Mouse (Mus musculus) forebrain, embryonic 11.5 days (tissue): Measurements from ENCODE around the gene Gfra4. TPM values are rescaled to one million over a fixed set of nuclear protein-coding genes. Genes with fewer than 3 reads are reported as not detected.

Experiments
- ATAC-seq: fragments of 200-750 bp; cut with Nextera tagmentation; replicated peaks from 2 replicates; pipeline ENCODE4 v1.8.0; 2017; ENCODE audit warnings: moderate TSS enrichment; ENCODE audit not compliant: low FRiP score
- DNase-seq: peaks from one replicate; pipeline ENCODE4 v3.0.0-alpha.2; 2017; ENCODE audit warnings: low spot score
- H3K27ac ChIP-seq: fragments of 300-500 bp; sonication (generic); 2 replicates; pipeline ENCODE4 v1.5.1; 2014; ENCODE audit warnings: low read depth, low read length
- H3K27me3 ChIP-seq: fragments of 300-500 bp; sonication (generic); 2 replicates; pipeline ENCODE4 v1.6.1; 2014; ENCODE audit warnings: mild to moderate bottlenecking, low read length, mixed read lengths; ENCODE audit not compliant: control insufficient read depth, insufficient read depth
- H3K36me3 ChIP-seq: fragments of 300-500 bp; sonication (generic); 2 replicates; pipeline ENCODE4 v1.6.1; 2014; ENCODE audit warnings: mild to moderate bottlenecking, low read length, moderate library complexity, mixed read lengths; ENCODE audit not compliant: control insufficient read depth, insufficient read depth
- H3K4me1 ChIP-seq: fragments of 300-500 bp; sonication (generic); replicated peaks from 2 replicates; pipeline ENCODE4 v1.6.1; 2014; ENCODE audit warnings: low read length, mixed read lengths; ENCODE audit not compliant: control insufficient read depth, insufficient read depth
- H3K4me2 ChIP-seq: fragments of 300-500 bp; sonication (generic); 2 replicates; pipeline ENCODE4 v1.6.1; 2014; ENCODE audit warnings: low read depth, mild to moderate bottlenecking, low read length, moderate library complexity, mixed read lengths; ENCODE audit not compliant: severe bottlenecking
- H3K4me3 ChIP-seq: fragments of 300-500 bp; sonication (generic); 2 replicates; pipeline ENCODE4 v1.5.1; 2014; ENCODE audit warnings: low read depth, low read length
- H3K9ac ChIP-seq: fragments of 300-500 bp; sonication (generic); 2 replicates; pipeline ENCODE4 v1.6.1; 2014; ENCODE audit warnings: low read length
- H3K9me3 ChIP-seq: fragments of 300-500 bp; sonication (generic); 2 replicates; pipeline ENCODE4 v1.6.1; 2016; ENCODE audit warnings: low read length, mixed read lengths; ENCODE audit not compliant: control insufficient read depth
- WGBS: fragments of 180-500 bp; shearing (Covaris S2); extraction: QIAGEN DNeasy Blood & Tissue Kit; methylation state at CpG from one replicate; pipeline ENCODE4 v1.1.7; 2014; 5-methylcytosine and 5-hydroxymethylcytosine counted together
- polyA plus RNA-seq: library from polyadenylated mRNA; unstranded; fragments of >200 nt; fragmentation: Nextera tagmentation; extraction: Ambion mirVana; gene quantifications from 2 replicates; pipeline ENCODE4 v1.2.1, GENCODE M21; 2014

The Gfra4 gene
- polyA plus RNA-seq, 1 experiment from 2014 or later, result 4.0 TPM

DNA sequence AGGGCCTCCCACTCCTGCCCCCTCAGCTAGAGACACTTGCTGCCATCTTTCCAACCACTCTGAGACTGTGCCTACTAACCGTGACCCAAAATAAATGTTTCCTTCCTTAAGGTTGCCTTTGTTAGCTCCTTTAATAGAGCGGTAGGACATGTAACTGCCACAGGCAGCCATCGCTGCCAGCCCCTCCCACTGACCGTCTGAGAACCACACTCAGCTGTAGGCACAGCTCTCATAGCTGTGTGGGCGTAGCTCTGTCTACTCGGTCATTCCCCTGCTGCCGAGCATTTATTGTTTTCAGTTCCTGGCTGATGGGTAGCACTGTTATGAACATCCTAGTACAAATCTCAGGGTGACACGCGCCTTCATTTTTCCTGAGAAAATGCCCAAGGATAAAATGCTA, 23.5 kb upstream of the Gfra4 start:
- no peak for ATAC-seq
- H3K27ac ChIP-seq, result no peak overlapping the region
- H3K9ac ChIP-seq, result no peak overlapping the region
- no peak for DNase-seq
- H3K27me3 ChIP-seq, result peaks cover 6% of the 10 kb centered on the region; the same call in 1 of the 2 replicates
- no peak overlapping the region for H3K4me2 ChIP-seq
- H3K4me3 ChIP-seq, result no peak overlapping the region
- no peaks in the 10 kb centered on the region for H3K36me3 ChIP-seq
- no peaks in the 10 kb centered on the region for H3K4me1 ChIP-seq
- 74% methylated on average over 9 of the region's 9 CpGs for WGBS
- no peaks in the 10 kb centered on the region for H3K9me3 ChIP-seq

DNA sequence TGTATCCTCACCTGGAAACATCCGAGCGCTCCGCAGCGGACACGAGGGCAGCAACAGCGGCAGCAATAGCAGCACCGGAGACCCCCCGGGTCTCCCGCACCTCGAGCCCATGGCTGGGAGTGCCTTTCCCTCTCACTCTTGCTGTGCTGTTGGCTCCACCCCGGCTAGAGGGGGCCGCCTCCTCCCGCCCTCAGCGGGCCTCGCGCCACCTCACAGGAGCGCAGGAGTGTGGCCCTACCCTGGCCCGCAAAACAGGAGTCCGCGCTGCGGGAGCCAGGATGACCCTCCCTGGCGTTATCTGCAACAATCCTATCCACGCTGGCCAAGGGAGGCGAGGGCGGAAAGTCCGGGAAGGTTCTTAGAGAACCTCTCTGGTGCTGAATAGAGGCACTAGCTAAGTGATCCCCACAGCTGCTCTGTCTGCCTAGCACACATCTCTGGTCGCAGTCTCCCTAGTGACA, 20.5 kb upstream of the Gfra4 start, which contains the start of gene Adam33:
Gene Adam33 (minus strand): TSS at position 411 of the 461 bp plus-strand sequence.
- 2% methylated on average over 21 of the region's 27 CpGs for WGBS
- Histone ChIP-seq H3K27me3 (peaks cover 6% of the 10 kb centered on the region; the same call in 1 of the 2 replicates), H3K27ac (no peak within 1 kb of the TSS), H3K4me3 (peak within 1 kb of the TSS; percentile 1; the same call in 1 of the 2 replicates), H3K36me3 (no peaks in the 10 kb centered on the region), H3K9me3 (no peaks in the 10 kb centered on the region), H3K4me2 (peak within 1 kb of the TSS; percentile 38), H3K9ac (no peak within 1 kb of the TSS), H3K4me1 (no peaks in the 10 kb centered on the region)
- ATAC-seq (no peak), DNase-seq (peak; percentile 53)

DNA sequence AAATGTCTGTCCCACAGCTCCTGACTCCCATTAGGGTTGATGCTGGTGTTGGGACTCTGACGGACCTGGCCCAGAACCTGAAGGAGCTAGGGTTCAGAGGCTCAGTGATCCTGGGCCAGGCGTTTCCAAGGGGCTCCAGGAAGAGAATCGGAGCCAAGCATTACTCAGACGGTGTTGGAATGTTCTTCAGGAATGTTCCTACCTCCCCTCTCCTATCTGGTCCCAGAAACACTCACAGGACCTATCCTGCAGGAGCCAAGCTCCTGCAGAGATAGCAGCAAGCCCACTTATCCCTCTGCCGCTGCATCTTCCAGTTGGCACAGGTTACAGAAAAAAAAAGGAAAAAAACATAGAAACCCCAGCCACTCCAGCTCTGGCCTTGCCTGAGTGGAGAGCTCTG, 18.7 kb upstream of the Gfra4 start:
- Histone ChIP-seq H3K27ac (no peak overlapping the region), H3K9ac (no peak overlapping the region), H3K27me3 (peaks cover 6% of the 10 kb centered on the region), H3K9me3 (no peaks in the 10 kb centered on the region), H3K36me3 (no peaks in the 10 kb centered on the region), H3K4me3 (no peak overlapping the region), H3K4me1 (no peaks in the 10 kb centered on the region), H3K4me2 (no peak overlapping the region)
- DNase-seq (no peak), ATAC-seq (no peak)
- 70% methylated on average over 5 of the region's 5 CpGs for WGBS

DNA sequence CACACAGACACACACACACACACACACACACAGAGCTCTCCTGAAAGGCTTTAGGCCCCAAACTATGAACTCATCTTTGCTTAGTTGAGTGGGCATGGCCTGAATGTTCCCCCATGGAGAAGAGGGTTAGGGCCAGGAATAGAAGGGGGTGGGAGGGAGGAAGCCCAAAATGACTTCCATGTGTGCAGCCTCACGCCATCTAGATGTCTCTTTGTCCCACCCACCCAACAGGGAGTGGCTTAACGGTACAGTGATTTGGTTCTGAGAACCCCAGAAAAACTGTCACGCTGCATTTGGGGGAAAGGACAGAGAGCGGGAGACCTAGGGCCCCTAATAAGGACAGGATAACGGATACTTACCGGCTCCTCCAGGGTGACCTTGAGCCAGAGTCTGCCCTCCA, 17.9 kb upstream of the Gfra4 start:
- Histone ChIP-seq H3K27me3 (peaks cover 10% of the 10 kb centered on the region), H3K4me2 (no peak overlapping the region), H3K36me3 (no peaks in the 10 kb centered on the region), H3K4me1 (no peaks in the 10 kb centered on the region), H3K4me3 (no peak overlapping the region), H3K9me3 (no peaks in the 10 kb centered on the region), H3K9ac (no peak overlapping the region), H3K27ac (no peak overlapping the region)
- ATAC-seq, result no peak
- DNase-seq, result no peak
- WGBS, result 68% methylated on average over 6 of the region's 6 CpGs

DNA sequence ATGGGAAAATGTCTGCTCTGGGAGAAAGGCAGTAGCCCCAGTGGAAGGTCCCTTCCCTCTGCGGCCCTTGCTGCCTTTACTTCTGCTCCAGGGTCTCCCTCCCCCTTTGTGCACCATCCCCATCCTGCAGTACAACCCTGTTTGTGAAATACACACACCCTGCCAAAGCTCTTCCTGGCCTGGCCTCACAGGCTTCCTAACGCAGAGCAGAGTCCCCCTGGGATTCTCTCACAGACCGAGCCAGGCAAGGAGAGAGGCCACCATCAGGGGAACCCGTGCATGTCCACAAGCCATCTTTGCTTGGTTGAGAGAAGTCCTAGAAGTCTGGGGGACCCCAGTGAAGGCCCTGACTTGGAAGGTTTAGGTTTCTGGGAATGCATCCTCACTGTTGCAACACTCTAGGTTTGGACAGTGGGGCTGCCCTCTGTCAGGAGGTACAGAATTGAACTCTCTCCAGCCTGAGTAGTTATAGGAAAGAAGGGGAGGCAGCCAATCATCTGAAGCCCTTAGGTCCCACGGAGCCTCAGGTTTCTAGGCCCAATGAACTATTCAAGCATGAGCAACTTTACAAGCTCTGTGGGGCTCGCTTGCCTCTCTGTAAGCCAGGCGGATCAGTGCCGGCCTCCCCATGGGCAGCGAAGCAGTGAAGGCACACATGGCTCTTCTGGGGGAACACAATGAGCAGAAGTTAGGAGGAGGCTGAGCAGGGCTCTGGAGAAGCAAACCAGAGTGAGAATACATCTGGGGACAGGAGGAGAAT, 17.1 kb upstream of the Gfra4 start:
- Histone ChIP-seq H3K9ac (no peak overlapping the region), H3K9me3 (no peaks in the 10 kb centered on the region), H3K36me3 (no peaks in the 10 kb centered on the region), H3K27me3 (peaks cover 18% of the 10 kb centered on the region), H3K4me3 (no peak overlapping the region), H3K4me2 (no peak overlapping the region), H3K4me1 (no peaks in the 10 kb centered on the region; the same call in 1 of the 2 replicates), H3K27ac (no peak overlapping the region)
- DNase-seq (no peak), ATAC-seq (no peak)
- WGBS, result 67% methylated on average over 9 of the region's 9 CpGs

DNA sequence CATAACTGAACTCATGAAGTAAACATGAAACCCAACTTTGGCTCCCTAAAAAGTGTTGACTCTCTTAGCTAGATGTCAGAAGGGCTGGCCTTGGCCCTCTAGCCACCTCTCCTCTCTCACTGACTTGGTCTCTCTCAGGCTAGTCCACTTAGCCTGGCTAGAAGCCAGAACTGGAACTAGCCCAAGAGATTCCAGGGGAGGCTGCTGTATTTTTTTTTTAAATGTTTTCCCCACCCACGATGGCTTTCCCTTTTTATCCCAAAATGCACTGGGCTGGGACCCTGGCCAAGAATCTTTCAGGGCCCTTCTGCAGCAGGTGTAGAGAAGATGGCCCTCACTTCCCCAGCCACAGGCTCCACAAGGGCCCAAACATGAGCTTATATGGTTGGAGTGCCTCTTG, 16.5 kb upstream of the Gfra4 start:
- Histone ChIP-seq H3K4me3 (no peak overlapping the region), H3K4me2 (no peak overlapping the region), H3K27ac (no peak overlapping the region), H3K4me1 (peaks cover 4% of the 10 kb centered on the region; the same call in 1 of the 2 replicates), H3K27me3 (peaks cover 24% of the 10 kb centered on the region), H3K9ac (no peak overlapping the region), H3K36me3 (no peaks in the 10 kb centered on the region), H3K9me3 (no peaks in the 10 kb centered on the region)
- ATAC-seq (no peak), DNase-seq (no peak)
- 70% methylated on average over 1 of the region's 1 CpGs for WGBS

DNA sequence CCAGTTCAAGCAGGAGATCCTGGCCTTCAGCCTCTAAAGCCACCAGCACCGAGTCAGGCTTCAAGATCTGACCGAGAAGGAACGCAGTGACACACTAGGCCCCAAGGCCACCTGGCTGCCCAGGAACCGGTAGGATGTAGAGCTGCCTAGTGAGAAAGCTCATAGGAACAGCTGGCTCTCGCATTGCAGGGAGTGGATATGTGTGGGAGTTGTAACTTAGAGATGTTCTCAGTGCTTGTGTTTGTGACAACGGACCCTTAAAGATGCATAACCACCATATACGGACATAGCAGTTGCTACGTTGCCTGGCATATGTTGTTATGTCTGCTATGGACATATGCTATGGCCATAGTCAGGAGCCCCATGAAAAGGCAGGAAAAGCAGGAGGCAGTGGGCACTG, 15.8 kb upstream of the Gfra4 start:
- ATAC-seq (no peak), DNase-seq (peak; percentile 36)
- Histone ChIP-seq H3K4me2 (no peak overlapping the region), H3K27me3 (peaks cover 31% of the 10 kb centered on the region), H3K27ac (no peak overlapping the region), H3K9me3 (no peaks in the 10 kb centered on the region), H3K4me3 (no peak overlapping the region), H3K9ac (no peak overlapping the region), H3K36me3 (no peaks in the 10 kb centered on the region), H3K4me1 (peaks cover 9% of the 10 kb centered on the region; the same call in 1 of the 2 replicates)
- 92% methylated on average over 8 of the region's 8 CpGs for WGBS

DNA sequence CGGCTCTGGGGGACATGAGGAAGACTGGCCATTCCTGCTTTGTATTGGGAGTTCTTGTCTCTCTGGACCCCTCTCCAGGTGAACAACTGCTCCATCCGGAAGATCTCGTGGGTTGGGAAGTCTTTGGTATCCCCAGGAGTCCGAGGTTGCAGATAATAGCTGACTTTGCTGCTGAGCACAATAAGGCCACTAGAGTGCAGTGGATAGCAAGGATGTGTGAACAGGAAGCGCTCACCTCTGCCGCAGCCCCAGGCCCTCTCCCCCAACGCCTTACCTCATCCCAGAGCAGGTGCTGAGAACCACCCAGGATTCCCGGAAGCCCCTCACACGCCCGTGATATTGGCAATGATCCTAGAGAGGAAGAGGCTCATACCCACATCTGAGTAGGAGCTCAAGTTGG, 13.3 kb upstream of the Gfra4 start:
- Histone ChIP-seq H3K4me1 (peaks cover 12% of the 10 kb centered on the region; the same call in 1 of the 2 replicates), H3K36me3 (no peaks in the 10 kb centered on the region), H3K4me2 (peak overlapping the region; percentile 18; the same call in 1 of the 2 replicates), H3K9me3 (no peaks in the 10 kb centered on the region), H3K27ac (no peak overlapping the region), H3K9ac (no peak overlapping the region), H3K4me3 (no peak overlapping the region), H3K27me3 (peaks cover 41% of the 10 kb centered on the region)
- DNase-seq, result peak; percentile 69
- 2% methylated on average over 10 of the region's 10 CpGs for WGBS
- peak; percentile 28 for ATAC-seq
